Mouse (Mus musculus) spleen, postnatal 10 days (tissue): ENCODE measurements around the gene Patj.

Experiments
- DNase-seq, 2 experiments: peaks; one replicate each; pipeline ENCODE4 v3.0.0; 2021 to 2022; ENCODE audit warnings: low spot score in 2 of 2

Patj gene

GRCm38 (mm10) chr4:98725439-98725838 lies 329.9 kb downstream of the Patj start:
- no peak for DNase-seq

- no peak for DNase-seq
Observed at GRCm38 (mm10) chr4:98726590-98727237, 331.1 kb downstream of the Patj start, which contains the start of gene L1td1. TSS of gene L1td1 (plus strand) at chr4:98726734.

GRCm38 (mm10) chr4:98727295-98727958 lies 331.8 kb downstream of the Patj start:
- DNase-seq = no peak

DNA sequence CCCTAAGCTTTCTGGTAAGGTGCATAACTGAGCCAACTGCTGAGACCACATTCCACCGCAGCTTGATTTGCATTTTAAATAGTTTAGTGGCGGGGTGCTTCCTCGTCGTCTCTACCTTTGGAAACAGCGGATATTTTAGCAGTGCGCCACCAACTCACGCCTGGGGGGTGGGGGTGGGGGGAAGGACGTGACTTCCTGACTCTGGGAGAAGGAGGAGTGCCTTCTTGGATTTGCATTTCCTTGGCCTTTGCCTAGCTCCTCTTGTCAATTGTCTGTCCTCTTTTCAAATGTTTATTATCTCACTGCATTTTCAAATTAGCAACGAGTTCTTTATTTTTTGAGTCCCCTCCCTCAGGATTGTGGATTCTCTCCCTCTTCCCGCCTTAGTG lies 332.4 kb downstream of the Patj start:
- no peak for DNase-seq

DNA sequence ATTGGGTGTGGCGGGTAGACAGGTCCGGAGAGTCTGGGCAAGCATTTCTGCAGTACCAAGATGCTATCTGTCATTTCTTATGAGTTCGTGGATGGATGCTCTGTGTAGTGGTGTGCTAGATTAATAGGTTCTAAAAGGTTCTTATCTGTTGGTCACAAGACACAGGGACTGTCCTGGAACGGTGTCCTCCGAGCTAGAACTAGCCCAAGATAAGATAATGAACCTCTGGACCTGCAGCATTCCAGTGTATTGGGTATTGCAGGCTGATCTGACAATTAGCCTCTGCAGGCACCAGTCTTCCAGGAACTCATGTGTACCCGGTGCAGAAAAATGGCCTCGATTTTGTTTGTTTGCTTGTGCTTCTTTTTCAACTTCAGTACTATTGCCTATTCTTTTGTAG lies 333.1 kb downstream of the Patj start:
- DNase-seq = no peak

DNA sequence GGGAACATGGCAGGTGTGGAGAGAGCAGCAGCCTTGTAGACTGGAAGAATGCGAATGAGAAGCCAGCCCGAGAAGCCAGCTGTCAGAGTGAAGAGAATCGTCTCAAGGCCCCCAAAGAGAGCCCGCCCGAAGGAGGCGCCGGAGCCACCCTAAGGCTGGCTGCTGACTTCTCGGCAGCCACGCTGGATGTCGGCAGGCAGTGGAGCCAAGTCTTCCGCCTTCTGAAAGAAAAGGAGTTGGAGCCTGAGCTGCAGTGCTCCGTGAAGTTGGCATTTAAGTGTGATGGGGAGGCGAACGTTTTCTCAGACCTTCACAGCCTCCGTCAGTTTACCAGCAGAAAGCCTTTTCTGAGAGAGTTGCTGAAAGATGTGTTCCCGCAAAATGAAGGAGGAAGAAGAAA lies 338.1 kb downstream of the Patj start:
- no peak for DNase-seq

DNA sequence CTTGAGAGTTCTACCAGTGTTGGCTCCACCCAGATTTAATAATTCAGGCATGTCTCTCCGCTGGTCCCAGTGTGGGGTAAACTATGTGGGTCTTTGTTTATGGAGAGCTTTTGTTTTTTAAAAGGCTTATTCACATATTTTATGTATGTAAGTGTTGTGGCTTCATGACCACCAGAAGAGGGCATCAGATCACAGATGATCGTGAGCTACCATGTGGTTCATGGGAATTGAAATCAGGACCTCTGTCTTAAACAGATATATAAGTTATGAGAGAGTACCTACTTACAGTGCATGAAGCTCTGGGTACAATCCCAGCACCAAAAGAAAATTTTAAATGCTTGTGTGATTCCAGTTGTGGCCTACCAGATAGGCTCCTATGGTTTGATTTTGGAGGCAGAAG lies 344.2 kb downstream of the Patj start:
- no peak for DNase-seq

DNA sequence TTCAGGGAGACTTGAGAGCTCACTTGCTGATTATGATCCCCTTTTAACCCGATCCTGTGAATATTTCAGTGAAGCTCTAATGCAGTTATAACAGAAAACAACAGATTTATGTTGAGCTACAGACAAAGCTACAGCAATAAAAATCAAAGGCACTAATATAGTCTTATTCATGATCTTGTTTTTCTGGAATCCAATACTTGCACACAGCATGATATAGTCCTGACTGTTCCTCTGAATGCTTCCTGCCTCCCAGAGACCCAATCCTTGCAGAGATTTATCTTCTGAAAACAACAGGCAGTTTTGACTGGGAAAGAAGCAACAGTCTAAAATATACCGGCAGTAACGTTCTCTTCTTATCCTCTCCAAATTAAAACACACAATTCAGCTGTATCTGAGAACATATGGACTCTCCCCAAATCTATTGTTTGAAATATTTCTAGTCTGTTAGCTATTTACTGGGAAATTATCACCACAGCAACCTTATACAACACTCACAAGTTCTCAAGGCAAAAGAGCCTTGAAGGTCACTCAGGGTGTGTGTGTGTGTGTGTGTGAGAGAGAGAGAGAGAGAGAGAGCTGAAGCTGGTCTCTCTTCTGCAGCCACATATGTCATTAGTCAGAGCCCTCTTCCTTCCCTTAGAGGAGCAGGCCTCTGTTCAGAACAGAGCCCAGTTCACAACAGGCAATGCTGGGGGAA lies 347.8 kb downstream of the Patj start:
- no peak for DNase-seq

GRCm38 (mm10) chr4:98743906-98744210 lies 348.3 kb downstream of the Patj start:
- no peak for DNase-seq

- no peak for DNase-seq
Observed at GRCm38 (mm10) chr4:98754456-98754855, 358.9 kb downstream of the Patj start.

DNA sequence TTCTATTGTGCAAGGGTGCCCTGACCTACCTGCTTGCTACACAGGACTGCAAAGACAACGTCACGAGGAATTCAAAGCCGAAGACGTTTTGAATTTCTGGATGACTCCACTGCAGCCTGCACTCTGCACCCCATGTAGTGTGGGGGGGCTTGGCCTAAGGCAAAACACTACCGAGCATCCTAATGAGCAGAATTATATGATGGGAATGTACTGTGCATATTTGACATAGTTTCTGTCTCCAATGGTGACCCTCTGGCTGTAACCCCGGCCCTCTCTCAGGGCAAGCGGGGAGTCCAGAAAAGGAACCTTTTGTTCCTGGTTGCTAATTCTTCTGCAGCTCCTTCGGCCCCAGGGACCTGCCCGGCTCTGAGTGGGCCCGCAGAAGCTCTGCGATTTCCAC lies 360.6 kb downstream of the Patj start:
- DNase-seq = no peak

- DNase-seq = no peak
Observed at GRCm38 (mm10) chr4:98758012-98758821, 362.6 kb downstream of the Patj start.

DNA sequence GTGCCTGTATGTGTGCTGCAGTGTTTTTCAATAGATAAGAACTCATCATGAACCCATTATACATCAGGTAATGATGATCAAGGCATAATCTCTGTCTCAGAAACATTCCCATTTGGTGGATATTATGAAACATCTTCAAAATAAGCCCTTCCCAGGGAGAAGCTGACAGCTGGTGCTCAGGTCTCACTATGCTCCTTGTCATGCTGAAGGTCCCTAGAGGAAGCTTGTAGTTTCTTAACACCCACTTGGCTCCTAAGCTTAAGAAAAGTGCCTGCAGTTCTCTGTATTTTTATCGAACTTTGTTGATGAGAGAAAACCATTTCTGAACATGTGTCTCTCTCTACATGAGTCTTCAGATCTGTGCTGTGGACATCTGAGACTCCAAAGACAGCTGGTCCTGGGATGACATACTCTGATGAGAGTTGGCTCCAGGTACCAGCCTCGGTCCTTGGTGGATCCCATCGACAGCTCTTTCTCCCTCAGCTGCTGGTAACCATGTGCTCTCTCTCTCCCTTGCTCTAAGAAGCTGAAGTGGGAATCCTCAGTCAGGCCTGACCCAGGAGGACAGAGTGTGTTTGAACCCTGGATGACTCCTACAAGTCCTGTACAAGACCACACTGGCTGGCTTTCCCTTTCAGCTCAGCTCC lies 363.4 kb downstream of the Patj start:
- DNase-seq = no peak

- no peak for DNase-seq
Observed at GRCm38 (mm10) chr4:98767134-98768133, 371.8 kb downstream of the Patj start.
